Mouse (Mus musculus) intestine, embryonic 15.5 days (tissue): ENCODE results near the gene Lman2. TPM values are rescaled to one million over a fixed set of nuclear protein-coding genes. Genes with fewer than 3 reads are reported as not detected.

Experiments used
- ATAC-seq: fragments of 200-750 bp; cut with Nextera tagmentation; 2 replicates; pipeline ENCODE4 v1.8.0; 2017; ENCODE audit warnings: moderate TSS enrichment, moderate library complexity
- H3K27ac ChIP-seq: fragments of 300-500 bp; sonication (generic); 2 replicates; pipeline ENCODE4 v1.5.1; 2015; ENCODE audit warnings: mild to moderate bottlenecking, inconsistent platforms
- H3K27me3 ChIP-seq: fragments of 300-500 bp; sonication (generic); replicated peaks from 2 replicates; pipeline ENCODE4 v1.6.1; 2015; ENCODE audit warnings: inconsistent platforms
- H3K36me3 ChIP-seq: fragments of 300-500 bp; sonication (generic); 2 replicates; pipeline ENCODE4 v1.6.1; 2015; ENCODE audit warnings: inconsistent platforms
- H3K4me1 ChIP-seq: fragments of 300-500 bp; sonication (generic); replicated peaks from 2 replicates; pipeline ENCODE4 v1.6.1; 2015; ENCODE audit warnings: inconsistent platforms
- H3K4me2 ChIP-seq: fragments of 300-500 bp; sonication (generic); replicated peaks from 2 replicates; pipeline ENCODE4 v1.6.1; 2015; ENCODE audit warnings: mild to moderate bottlenecking, inconsistent platforms
- H3K4me3 ChIP-seq: fragments of 300-500 bp; sonication (generic); replicated peaks from 2 replicates; pipeline ENCODE4 v1.5.1; 2015; ENCODE audit warnings: inconsistent platforms
- H3K9ac ChIP-seq: fragments of 300-500 bp; sonication (generic); 2 replicates; pipeline ENCODE4 v1.6.1; 2015; ENCODE audit warnings: inconsistent platforms
- H3K9me3 ChIP-seq: fragments of 300-500 bp; sonication (generic); 2 replicates; pipeline ENCODE4 v1.6.1; 2016; ENCODE audit warnings: inconsistent platforms
- WGBS: fragments of 180-500 bp; shearing (Covaris S2); methylation state at CpG from one replicate; pipeline ENCODE4 v1.1.7; 2015; 5-methylcytosine and 5-hydroxymethylcytosine counted together
- polyA plus RNA-seq: library from polyadenylated mRNA; unstranded; fragments of >200 nt; fragmentation: Nextera tagmentation; extraction: Ambion mirVana; gene quantifications from 2 replicates; pipeline ENCODE4 v1.2.1, GENCODE M21; 2015

The Lman2 gene
- polyA plus RNA-seq, 1 experiment from 2014 or later: 121 TPM

- H3K4me2 ChIP-seq: no peak overlapping the region
- H3K9me3 ChIP-seq: no peaks in the 10 kb centered on the region
- no peaks in the 10 kb centered on the region for H3K4me1 ChIP-seq
- H3K27me3 ChIP-seq: no peaks in the 10 kb centered on the region
- ATAC-seq: no peak
- WGBS: 73% methylated on average over 4 of the region's 4 CpGs
- H3K9ac ChIP-seq: no peak overlapping the region
- no peak overlapping the region for H3K27ac ChIP-seq
- H3K4me3 ChIP-seq: no peak overlapping the region
- H3K36me3 ChIP-seq: no peaks in the 10 kb centered on the region
Observed at GRCm38 (mm10) chr13:55392933-55393332, 30.4 kb upstream of the Lman2 start.

GRCm38 (mm10) chr13:55391626-55392029, 29.0 kb upstream of the Lman2 start:
- WGBS: 89% methylated on average over 1 of the region's 1 CpGs
- Histone ChIP-seq H3K4me3 (no peak overlapping the region), H3K4me1 (no peaks in the 10 kb centered on the region), H3K9ac (no peak overlapping the region), H3K4me2 (no peak overlapping the region), H3K27me3 (no peaks in the 10 kb centered on the region), H3K36me3 (no peaks in the 10 kb centered on the region), H3K9me3 (no peaks in the 10 kb centered on the region), H3K27ac (no peak overlapping the region)
- ATAC-seq: peak; percentile 75

GRCm38 (mm10) chr13:55390644-55391043, 28.1 kb upstream of the Lman2 start:
- no peaks in the 10 kb centered on the region for H3K9me3 ChIP-seq
- H3K4me3 ChIP-seq: no peak overlapping the region
- H3K36me3 ChIP-seq: no peaks in the 10 kb centered on the region
- peak; percentile 71 for ATAC-seq
- H3K4me2 ChIP-seq: no peak overlapping the region
- WGBS: 64% methylated on average over 3 of the region's 3 CpGs
- H3K27ac ChIP-seq: peak overlapping the region; percentile 54; the same call in 1 of the 2 replicates
- no peaks in the 10 kb centered on the region for H3K27me3 ChIP-seq
- H3K4me1 ChIP-seq: no peaks in the 10 kb centered on the region
- no peak overlapping the region for H3K9ac ChIP-seq

- no peaks in the 10 kb centered on the region for H3K9me3 ChIP-seq
- no peaks in the 10 kb centered on the region for H3K36me3 ChIP-seq
- no peak overlapping the region for H3K9ac ChIP-seq
- H3K27me3 ChIP-seq: peaks cover 39% of the 10 kb centered on the region
- no peak overlapping the region for H3K4me3 ChIP-seq
- no peak overlapping the region for H3K27ac ChIP-seq
- H3K4me2 ChIP-seq: no peak overlapping the region
- peaks cover 8% of the 10 kb centered on the region for H3K4me1 ChIP-seq
- WGBS: 91% methylated on average over 4 of the region's 4 CpGs
- ATAC-seq: no peak
Observed at GRCm38 (mm10) chr13:55381790-55382189, 19.2 kb upstream of the Lman2 start.

GRCm38 (mm10) chr13:55378907-55379580, 16.5 kb upstream of the Lman2 start:
- Histone ChIP-seq H3K4me3 (peak overlapping the region; percentile 3; the same call in 1 of the 2 replicates), H3K9me3 (no peaks in the 10 kb centered on the region), H3K27ac (no peak overlapping the region), H3K4me2 (peak overlapping the region; percentile 48), H3K9ac (no peak overlapping the region), H3K27me3 (peaks cover 39% of the 10 kb centered on the region), H3K4me1 (peaks cover 16% of the 10 kb centered on the region), H3K36me3 (no peaks in the 10 kb centered on the region)
- WGBS: 10% methylated on average over 32 of the region's 32 CpGs
- ATAC-seq: peak; percentile 50

GRCm38 (mm10) chr13:55375877-55376276, 13.3 kb upstream of the Lman2 start:
- peaks cover 30% of the 10 kb centered on the region for H3K27me3 ChIP-seq
- H3K4me3 ChIP-seq: no peak overlapping the region
- H3K27ac ChIP-seq: no peak overlapping the region
- H3K4me1 ChIP-seq: peaks cover 16% of the 10 kb centered on the region
- H3K9ac ChIP-seq: no peak overlapping the region
- no peak overlapping the region for H3K4me2 ChIP-seq
- no peaks in the 10 kb centered on the region for H3K36me3 ChIP-seq
- no peaks in the 10 kb centered on the region for H3K9me3 ChIP-seq
- WGBS: 70% methylated on average over 2 of the region's 2 CpGs
- ATAC-seq: no peak

- Histone ChIP-seq H3K9me3 (no peaks in the 10 kb centered on the region), H3K36me3 (no peaks in the 10 kb centered on the region), H3K4me2 (peak overlapping the region; percentile 19; the same call in 1 of the 2 replicates), H3K4me1 (peaks cover 17% of the 10 kb centered on the region), H3K27me3 (peaks cover 16% of the 10 kb centered on the region), H3K4me3 (no peak overlapping the region), H3K9ac (no peak overlapping the region), H3K27ac (0 out of 2 replicates have a peak overlapping the region, but pooled peaks have one; percentile 40)
- peak; percentile 73 for ATAC-seq
- WGBS: 48% methylated on average over 6 of the region's 6 CpGs
Observed at GRCm38 (mm10) chr13:55374206-55374924, 11.8 kb upstream of the Lman2 start.

- no peak overlapping the region for H3K9ac ChIP-seq
- no peak overlapping the region for H3K4me2 ChIP-seq
- no peak for ATAC-seq
- no peak overlapping the region for H3K27ac ChIP-seq
- WGBS: 56% methylated on average over 5 of the region's 5 CpGs
- H3K9me3 ChIP-seq: no peaks in the 10 kb centered on the region
- peaks cover 10% of the 10 kb centered on the region for H3K4me1 ChIP-seq
- H3K36me3 ChIP-seq: no peaks in the 10 kb centered on the region
- no peak overlapping the region for H3K4me3 ChIP-seq
- H3K27me3 ChIP-seq: no peaks in the 10 kb centered on the region
Observed at GRCm38 (mm10) chr13:55371740-55372139, 9.2 kb upstream of the Lman2 start.

- no peak for ATAC-seq
- H3K4me1 ChIP-seq: peaks cover 10% of the 10 kb centered on the region
- H3K27me3 ChIP-seq: no peaks in the 10 kb centered on the region
- no peak overlapping the region for H3K27ac ChIP-seq
- H3K4me3 ChIP-seq: no peak overlapping the region
- WGBS: 71% methylated on average over 8 of the region's 8 CpGs
- no peaks in the 10 kb centered on the region for H3K9me3 ChIP-seq
- H3K36me3 ChIP-seq: no peaks in the 10 kb centered on the region
- no peak overlapping the region for H3K4me2 ChIP-seq
- H3K9ac ChIP-seq: no peak overlapping the region
Observed at GRCm38 (mm10) chr13:55371007-55371681, 8.6 kb upstream of the Lman2 start.

GRCm38 (mm10) chr13:55370234-55370633, 7.7 kb upstream of the Lman2 start:
- Histone ChIP-seq H3K4me1 (peaks cover 7% of the 10 kb centered on the region; the same call in 1 of the 2 replicates), H3K9ac (no peak overlapping the region), H3K4me2 (peak overlapping the region; percentile 16; the same call in 1 of the 2 replicates), H3K27ac (no peak overlapping the region), H3K4me3 (no peak overlapping the region; the same call in 1 of the 2 replicates), H3K27me3 (no peaks in the 10 kb centered on the region), H3K36me3 (no peaks in the 10 kb centered on the region), H3K9me3 (no peaks in the 10 kb centered on the region)
- ATAC-seq: no peak
- WGBS: 56% methylated on average over 3 of the region's 3 CpGs

- 50% methylated on average over 13 of the region's 13 CpGs for WGBS
- H3K4me2 ChIP-seq: peak within 1 kb of the TSS; percentile 16; the same call in 1 of the 2 replicates
- peak within 1 kb of the TSS; percentile 10 for H3K4me3 ChIP-seq
- no peaks in the 10 kb centered on the region for H3K9me3 ChIP-seq
- ATAC-seq: peak; percentile 39; the same call in 1 of the 2 replicates
- no peak within 1 kb of the TSS for H3K27ac ChIP-seq
- no peaks in the 10 kb centered on the region for H3K36me3 ChIP-seq
- H3K9ac ChIP-seq: no peak within 1 kb of the TSS
- H3K4me1 ChIP-seq: peaks cover 7% of the 10 kb centered on the region; the same call in 1 of the 2 replicates
- H3K27me3 ChIP-seq: no peaks in the 10 kb centered on the region
Observed at GRCm38 (mm10) chr13:55369531-55370114, 7.0 kb upstream of the Lman2 start, which contains the start of gene Rgs14. Rgs14 (plus strand) TSS chr13:55369732.

GRCm38 (mm10) chr13:55368401-55368800, 5.8 kb upstream of the Lman2 start:
- Histone ChIP-seq H3K27me3 (no peaks in the 10 kb centered on the region), H3K9ac (no peak overlapping the region), H3K9me3 (no peaks in the 10 kb centered on the region), H3K4me2 (no peak overlapping the region), H3K4me1 (0 out of 2 replicates have a peak, but pooled peaks cover 3% of the 10 kb centered on the region), H3K27ac (no peak overlapping the region), H3K4me3 (no peak overlapping the region), H3K36me3 (no peaks in the 10 kb centered on the region)
- WGBS: 75% methylated on average over 7 of the region's 7 CpGs
- no peak for ATAC-seq
